Mouse (Mus musculus) adrenal gland, adult 8-10 months (tissue): ENCODE results near the gene Scgb1c1. TPM values are rescaled to one million over a fixed set of nuclear protein-coding genes. Genes with fewer than 3 reads are reported as not detected.

Experiments
- DNase-seq: peaks from one replicate; pipeline ENCODE4 v3.0.0; 2022
- total RNA-seq, 4 experiments: library from RNA; stranded (reverse); gene quantifications; 2 replicates each; pipeline ENCODE4 v1.2.4; 2022

The Scgb1c1 gene
- total RNA-seq, result not detected

DNA sequence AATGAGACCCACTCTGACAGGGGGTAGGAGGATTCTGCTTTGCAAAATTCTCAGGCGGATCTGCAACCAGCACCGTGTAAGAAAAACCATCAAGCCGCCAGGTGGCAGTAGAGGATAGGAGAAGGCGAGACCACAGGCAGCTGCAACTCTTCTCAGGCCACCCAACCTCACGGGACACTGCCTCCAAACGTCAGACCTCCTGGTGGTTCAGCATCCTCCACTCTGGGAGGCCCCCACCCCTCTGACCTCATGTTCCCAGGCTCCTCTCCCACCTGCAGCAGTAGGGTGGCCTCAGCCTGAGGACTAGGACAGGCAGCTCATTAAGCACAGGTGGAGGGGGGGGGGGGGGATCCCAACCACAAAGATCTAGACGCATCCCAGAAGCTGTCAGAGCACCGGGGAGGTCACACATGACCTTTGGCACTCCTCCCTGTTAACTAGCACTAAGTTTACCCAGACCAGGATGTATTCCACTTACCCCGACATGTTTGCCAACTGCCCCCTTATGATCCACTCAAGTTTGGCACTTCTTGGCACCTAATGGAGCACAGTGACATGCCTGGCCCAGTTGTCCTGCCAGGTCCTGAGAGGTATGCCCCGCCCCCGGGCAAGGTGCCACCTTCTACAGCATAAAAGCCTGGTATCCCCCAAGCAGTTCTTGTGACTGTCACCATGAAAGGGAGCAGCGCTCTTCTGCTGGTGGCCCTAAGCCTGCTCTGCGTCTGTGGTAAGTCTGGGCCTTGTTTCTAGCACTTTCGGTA is at the start of gene Scgb1c1:
Gene Scgb1c1, plus strand, starts transcription at position 643 of the 761 bp plus-strand sequence.
- peak; percentile 79 for DNase-seq

DNA sequence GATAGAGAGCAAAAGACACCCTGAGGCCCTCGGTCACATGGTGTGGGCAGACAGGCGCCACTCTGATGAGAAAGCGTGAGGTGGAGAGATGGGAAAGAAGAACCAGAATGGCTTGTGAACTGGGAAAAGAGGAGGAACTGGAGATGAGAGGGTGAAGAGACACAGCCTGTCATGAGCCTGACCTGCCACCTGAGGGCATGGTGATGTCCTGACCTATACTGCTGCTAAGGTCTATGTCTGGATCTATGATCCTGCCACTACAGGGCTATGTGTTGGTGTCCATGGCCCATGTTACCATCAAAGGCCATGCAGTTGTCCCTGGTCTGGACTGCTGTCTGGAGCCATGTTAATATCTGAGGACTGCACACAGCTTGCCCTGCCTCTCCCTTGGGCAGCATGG is 47.7 kb upstream of the Scgb1c1 start:
- no peak for DNase-seq

DNA sequence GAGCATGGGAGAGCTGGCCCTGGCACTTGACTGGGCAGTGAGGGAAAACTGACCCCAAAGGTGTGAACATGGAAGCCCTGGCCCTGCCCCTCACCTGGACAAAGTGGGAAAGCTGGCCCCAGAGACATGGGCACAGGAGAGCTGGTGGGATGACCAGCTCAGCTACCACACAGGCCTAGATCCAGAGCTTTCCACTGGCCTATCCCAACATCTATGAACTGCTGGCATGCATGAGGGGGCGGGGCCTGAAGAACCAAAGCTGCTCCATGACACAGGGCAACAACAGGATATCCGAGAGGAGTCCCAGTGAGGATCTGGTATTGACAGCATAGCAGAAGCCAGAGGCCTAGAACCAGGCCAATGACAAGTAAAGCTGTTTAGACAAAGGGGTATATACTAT is 47.1 kb upstream of the Scgb1c1 start:
- no peak for DNase-seq

DNA sequence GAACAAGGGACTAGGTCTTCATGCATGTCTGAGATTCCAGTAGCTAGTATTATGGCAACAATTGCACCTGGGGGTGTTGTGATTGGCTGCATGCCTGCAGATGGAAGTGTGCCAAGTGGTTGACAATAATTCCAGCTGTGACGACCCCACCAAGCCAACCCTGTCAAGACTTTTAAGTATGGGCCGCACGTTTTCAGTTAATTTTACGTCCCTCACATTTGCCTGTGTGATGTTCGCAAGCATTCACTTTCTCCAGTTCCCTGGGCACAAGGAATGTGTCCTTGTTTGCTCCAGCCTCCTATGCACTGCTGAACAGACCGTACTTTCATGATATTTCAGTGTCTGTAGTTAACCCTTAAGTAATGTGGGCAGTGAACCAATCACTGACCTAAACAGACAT is 42.7 kb upstream of the Scgb1c1 start:
- DNase-seq, result no peak

DNA sequence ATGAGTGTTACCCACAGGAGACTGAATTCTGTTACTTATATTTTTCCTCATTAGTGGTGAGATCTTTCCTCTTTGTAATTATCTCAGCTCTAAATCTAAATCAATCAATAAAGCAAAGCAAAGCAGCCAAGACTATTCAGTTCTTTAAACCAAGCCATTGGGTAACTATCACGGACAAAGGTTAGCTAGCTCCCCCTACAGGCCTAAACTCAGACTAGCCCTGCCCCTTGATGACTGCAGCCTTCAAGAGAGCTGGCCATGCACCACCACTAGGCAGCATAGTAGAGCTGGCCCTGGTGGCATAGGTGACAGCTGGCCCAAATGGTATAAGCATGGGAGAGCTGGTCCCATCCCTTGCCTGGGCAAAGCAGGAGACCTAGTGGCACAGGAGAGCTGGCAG is 39.6 kb upstream of the Scgb1c1 start:
- DNase-seq, result peak; percentile 48

DNA sequence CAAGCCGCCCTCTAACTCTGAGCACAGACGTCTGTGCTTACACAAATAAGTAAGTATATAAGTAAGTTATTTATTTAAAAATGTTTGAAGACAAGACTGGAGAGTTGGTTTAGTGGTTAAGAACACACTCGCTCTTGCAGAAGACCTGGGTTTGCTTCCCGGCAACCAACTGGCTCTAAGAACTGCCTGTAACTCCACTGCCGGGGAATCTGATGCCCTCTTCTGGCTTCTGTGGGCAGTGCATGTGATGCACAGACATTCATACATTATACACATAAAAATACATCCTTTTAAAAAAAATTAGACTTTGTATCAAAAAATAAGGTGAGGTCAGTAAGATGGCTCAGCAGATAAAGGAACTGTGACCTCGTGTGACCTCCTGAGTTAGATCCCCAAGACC is 34.9 kb upstream of the Scgb1c1 start:
- DNase-seq, result no peak

DNA sequence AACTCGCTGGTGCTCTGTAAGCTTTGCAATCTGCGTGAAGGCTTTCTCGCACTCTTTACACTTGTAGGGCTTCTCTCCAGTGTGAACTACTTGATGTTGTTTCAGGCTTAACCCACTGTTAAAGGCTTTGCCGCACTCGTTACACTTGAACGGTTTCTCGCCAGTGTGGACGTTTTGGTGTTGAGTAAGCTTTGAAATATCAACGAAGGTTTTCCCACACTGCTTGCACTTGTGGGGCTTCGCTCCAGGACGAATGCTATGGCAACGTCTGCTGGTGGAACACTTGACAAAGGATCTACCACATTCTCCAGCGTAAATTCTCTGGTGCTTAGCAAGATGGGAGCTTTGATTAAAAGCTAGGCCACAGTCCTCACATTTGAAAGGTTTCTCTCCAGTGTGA is 33.6 kb upstream of the Scgb1c1 start:
- no peak for DNase-seq

DNA sequence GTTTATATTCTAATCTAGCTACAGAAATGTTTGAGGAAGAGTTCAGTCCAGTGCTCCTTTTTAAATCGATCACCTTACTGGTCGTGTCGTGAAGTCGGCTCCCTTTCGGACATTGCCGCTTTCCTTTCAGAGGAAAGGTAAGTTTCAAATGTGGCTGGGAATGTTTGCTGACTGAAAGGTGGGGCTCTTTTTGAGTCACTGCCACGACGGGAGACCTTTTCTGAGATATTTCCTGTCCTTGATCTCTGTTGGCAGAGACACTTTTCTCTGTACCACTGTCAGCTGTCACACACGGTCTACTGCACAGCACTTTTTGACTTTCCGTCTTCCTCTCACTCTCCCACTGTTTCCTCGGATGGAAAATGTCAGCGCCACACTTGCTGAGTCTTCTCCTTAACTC is 32.5 kb upstream of the Scgb1c1 start:
- DNase-seq, result no peak

DNA sequence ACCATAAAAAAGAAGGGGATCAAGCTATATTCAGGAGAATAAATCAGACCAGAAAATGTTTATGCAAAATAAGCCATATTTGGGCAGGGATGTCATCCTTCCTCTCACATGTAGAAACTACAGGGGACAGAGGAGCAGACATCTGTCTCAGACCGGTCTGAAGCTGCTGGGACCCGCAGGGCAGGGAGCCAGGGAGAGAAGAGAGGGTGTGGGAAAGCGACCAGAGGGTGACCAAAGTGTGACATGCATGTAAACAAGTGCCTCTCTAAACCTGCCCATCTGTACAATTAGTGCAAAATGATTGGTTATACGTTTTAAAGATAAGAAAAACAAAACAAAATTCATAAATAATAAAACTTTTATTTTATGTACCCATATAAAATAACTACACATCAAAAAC is 25.2 kb upstream of the Scgb1c1 start:
- no peak for DNase-seq

DNA sequence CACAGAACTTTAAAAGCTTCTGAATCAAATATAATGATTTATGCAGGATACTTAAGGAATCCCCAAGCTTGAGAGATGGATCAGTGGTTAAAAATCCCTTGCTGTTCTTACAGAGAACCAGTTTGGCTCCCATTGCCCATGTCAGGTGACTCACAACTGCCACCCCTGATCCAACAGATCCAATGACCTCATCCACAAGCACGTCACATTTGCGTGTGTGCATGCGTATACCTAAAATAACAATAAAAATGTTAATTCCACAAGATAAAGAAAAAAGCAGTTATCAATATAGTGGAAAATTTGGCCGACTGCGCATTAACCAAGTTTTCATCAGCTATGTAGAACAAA is 24.1 kb upstream of the Scgb1c1 start:
- DNase-seq, result no peak

DNA sequence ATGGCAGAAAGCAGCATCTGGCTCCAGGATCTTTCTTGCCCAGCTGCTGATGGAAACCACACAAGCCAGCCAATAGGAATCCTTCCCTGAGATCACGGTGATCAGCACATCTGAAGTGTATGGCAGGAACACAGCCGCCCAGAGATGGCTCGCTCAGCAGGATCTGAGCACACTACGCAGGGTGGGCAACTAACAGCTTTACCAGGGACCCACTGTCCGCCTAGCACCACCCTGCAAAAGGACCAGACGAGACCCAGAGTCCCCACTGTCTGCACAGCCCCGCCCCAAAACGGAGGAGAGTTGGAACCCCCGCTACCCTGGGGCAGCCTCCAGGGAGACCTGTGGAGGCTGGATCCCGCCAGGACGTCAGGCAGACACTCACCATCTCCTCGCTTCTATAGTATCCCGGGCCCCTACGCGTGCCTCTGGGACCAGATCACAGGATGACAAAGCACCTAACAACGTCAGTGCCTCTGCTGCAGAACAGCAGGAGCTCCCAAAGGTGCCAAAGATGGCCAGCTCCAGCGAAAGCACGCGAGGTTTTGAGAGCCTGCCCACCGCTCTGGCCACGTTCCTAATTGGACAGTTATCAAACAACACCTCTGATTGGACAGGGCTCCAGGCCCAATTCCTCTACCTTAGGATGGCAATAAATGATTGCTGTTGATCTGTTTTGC is 23.6 kb upstream of the Scgb1c1 start, which contains the start of gene Zfp941:
Gene Zfp941, minus strand, starts transcription at position 526 of the 677 bp plus-strand sequence.
- DNase-seq, result peak; percentile 34

DNA sequence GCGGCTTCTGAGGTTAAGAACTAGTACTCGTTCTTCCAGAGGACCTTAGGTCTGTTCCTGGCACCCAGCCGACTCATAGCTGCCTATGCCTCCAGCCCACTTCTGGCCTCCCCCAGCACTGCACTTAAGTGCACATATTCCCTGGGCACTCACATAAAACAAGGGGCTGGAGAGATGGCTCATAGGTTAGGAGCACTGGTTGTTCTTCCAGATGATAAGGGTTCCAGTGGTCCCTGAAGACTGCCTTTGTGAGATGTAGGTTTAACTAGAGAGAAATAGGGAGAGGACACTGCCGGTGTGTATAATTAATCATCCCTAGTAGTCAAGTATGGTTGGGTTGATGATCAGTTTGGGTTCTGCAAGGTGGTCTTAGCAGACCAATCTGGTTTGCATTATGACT is 22.6 kb upstream of the Scgb1c1 start:
- DNase-seq, result no peak

DNA sequence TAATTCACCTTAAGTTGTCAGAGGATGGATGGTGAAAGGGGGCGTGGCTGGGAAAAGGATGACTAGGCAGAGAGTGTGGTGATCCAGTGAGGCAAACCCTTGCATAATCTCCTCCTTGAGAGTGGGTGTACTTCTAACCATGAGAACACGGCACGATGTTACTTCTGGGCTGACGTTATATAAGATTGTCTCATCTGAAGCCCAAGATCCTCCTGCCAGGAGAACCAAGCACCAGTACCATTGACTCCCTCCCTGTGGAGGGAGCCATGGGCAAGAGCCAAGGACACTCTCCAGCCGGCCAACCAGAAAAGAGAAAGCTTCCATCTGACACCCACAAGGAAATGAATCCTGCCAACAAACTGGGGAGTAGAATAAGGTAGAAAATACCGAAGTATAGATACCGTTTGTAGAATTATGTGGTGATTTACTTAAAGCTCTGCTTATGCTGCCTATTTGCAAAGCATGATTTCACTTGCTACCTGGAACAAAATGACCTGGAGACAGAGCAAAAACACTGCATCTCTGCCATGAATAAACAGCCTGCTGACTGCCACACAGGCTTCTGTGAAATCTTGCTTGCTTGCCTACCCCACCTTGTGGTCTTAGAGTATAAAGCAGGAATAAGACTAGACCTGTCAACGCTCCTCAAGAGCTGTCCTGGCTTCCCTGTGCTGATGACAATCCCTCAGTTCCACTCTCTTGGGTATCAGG is 17.0 kb upstream of the Scgb1c1 start:
- no peak for DNase-seq

DNA sequence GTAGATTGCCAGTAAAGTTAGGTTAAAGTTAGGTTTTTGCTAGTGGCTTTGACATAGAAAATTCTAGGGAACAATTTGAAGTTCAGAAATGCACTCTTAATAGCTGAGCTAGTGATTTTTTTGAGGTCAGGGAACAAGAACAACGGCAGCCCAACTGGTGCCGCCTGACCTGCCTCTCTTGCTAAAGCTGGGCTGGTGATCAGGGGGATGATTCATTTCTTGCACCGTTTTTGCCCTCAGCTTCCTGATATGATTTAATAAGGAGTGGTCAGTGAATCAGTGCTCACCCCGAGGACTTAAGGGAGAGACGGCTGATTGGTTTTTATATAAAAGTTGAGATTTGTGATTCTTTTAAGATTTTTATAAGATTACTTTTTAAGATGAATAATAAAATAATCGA is 13.9 kb upstream of the Scgb1c1 start:
- no peak for DNase-seq

DNA sequence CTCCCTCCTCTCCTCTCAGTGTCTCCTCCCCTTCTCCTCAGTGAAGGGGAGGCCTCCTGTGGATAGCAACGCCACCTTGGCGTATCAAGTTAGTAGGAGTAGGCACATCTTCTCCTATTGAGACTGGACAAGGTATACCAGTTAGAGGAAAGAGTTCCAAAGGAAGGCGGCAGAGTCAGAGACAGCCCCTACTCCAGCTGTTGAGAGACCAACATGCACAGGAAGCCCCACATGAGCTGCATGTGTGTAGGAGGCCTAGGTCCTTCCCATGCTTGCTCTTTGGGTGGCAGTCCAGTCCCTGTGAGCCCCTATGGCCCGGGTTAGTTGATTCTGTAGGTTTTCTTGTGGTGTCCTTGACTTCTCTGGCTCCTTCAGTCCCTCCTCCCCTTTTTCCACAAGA is 12.0 kb upstream of the Scgb1c1 start:
- DNase-seq, result no peak

DNA sequence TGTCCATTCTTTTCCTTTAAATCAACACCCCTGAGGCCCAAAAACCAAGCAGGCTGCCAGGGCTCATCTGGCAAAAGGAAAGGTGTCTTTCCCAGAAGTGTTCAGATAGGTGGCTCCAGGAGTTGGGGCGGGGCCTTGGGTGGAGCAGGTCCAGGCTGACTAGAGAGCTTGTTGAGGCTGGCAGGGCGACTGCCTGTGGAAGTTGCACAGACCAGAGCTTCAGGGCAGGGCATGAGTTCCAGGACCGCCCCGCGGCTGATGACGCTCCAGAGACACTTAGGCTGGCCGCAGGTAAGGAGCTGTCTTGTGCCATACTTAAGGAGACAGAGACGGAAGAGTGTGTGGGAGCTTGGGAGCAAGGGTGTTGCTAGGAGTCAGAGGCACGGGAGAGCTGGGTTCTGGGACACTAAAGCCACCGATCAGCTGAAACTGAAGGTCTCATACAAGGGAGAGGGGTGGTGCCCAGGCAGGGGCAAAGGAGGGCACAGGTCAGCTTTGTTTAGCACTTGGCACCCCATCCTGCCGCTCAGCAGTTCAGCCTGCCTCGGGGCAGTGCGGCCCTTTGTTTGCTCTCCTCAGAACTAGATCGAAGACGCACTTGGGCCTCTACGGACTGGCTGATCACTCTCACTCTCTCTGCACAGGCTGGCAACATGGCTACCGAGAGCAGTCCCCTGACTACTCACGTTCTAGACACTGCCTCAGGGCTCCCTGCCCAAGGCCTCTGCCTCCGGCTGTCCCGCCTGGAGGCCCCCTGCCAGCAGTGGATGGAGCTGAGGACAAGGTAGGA is 10.2 kb upstream of the Scgb1c1 start, which contains the start of gene Urah:
Gene Urah, plus strand, starts transcription at position 51 of the 790 bp plus-strand sequence.
- no peak for DNase-seq

DNA sequence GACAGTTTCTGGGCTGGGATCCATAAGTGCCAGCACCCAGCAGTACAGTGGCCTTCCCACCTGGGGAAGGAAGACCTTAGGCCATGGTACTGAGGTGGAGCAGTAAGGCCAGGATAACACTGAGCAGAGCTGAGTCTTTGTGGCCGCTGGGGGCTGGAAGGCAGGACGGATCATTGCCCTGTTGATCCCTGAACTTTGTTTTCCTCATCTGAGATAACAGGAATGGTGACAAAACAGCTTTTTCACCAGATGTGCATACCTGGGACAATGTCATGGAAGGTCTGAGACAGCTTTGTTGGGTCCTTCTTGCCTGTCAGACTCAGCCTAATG is 9.6 kb upstream of the Scgb1c1 start:
- no peak for DNase-seq

DNA sequence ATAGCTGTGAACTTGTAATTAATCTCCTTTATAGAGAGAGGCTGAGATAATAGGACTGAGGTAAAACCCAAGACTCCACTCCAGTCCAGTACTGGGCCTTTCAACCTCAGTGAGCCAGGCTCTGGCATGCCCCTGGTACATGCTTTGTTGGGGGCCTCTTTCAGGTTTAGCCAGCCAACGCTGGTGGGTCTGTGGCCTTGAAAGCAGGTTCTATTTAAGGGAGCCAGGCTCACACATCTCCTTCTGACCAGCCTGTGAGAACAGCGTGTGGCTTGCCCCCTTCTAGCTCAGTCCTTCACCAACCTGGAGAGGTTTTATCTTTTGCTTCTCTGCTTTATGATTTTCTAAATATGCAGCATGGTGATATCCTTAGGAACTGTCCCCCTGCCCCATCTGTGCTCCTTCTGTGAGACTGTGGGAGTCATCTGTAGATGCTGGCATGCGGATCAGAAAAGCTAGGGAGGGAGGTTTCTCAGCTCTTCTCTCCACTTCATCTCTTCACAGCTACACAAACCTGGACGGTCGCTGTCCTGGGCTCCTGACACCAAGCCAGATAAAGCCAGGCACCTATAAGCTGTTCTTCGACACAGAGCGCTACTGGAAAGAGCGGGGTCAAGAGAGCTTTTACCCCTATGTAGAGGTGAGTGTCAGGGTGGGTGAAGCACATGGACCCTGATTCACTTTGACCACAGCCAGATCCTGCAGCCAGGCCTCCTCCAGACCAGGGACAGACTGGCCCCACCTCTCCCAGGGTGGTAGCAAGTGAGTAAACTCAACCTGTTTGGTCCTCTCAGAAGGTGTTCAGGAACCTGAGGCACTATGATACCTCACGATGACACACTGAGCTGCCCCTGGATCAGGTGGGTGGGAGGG is 8.9 kb upstream of the Scgb1c1 start:
- DNase-seq, result no peak

DNA sequence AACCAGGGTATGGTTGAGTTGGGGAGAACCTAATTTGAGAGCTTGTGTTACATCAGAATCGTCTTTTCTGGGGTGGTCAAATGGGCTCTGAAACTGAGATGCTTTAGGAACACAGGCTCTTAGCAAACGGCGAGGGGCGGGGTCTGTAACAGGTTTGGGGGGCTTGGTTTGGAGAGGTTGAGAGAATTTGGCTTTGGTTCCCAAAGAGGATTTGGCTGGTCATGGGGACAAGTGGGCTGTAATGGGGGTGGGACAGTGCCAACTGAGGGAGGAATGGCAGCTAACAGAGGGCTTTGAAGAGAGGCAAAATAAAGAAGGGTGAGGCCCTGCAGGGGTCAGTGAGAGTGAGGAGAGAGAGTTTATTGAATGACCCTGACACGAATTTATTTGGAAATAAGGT is 5.8 kb upstream of the Scgb1c1 start:
- no peak for DNase-seq

DNA sequence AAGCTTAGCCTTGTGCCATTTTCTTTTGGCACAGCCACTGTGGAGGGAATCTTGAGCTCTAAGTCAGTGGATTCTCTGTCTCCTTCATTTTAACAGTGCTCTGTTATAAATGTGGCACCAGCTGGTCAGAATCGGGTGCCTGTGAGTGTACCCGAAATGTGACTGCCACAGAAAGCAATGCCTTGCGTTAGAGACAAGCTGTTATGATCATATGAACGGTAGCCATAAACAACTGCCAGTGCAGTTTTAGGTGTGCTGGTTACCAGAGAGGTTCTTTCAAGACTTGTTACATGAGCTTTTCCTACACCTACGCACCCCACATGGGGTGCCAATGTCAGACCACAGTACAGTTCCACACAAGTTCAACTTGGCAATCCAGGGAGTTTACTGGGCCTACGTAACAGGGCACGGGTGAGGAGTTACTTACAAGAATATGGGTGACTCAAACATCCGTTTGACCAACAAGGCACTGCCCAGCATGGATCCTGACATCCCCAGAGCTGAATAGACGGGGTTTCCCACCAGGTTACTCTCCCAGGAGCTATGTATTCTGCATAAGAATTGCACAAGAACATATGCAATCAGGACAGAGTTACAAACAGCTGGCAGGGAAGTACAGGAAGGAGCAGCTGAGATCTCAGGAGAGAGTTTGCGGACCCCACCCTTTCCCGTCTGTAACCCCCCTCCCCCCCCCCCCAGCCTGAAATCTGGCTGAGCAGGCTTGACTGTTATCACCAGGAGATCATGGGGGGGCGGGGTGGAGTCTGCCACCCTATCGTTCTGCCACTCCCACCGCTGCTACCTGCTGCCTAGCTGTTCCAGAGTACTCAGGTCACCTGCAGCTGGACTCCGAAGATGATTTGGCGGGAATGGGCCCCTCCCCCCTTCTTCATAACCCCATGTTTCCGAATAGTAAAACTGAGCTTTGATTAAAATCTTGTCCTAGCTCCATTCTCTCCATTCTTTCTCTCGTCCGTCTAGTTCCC is 4.3 kb upstream of the Scgb1c1 start:
- no peak for DNase-seq

DNA sequence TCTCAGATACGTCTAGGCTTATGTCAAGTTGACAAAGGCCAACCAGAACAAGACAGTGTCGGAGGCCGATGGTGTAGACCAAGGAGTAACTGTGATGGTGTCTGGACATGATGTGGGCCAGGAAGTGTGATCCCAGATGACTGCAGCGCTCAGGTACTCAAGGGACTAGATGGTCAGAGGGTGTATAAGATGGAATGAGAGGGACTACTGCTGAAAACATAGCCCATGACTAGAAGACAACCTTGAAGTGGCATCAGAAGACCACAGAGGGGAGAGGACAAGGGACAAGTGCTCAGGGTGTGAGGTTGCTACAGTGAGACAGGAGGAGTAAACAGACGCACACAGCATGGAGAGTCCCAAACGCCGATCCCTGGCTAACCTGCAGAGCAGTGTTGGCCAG is 1.5 kb upstream of the Scgb1c1 start:
- DNase-seq, result no peak
